Mouse (Mus musculus): ENCODE data around the gene Qtrt1. TPM values are rescaled to one million over a fixed set of nuclear protein-coding genes. Genes with fewer than 3 reads are reported as not detected.
"Not testable (repeated sequence)": the region's sequence is repeated elsewhere in the genome, so short reads cannot be mapped to it uniquely, and the experiment has no call there.

The Qtrt1 gene
- total RNA-seq, 4 experiments from 2014 or later = 7.4 to 9.3 (median 8.9) TPM

DNA sequence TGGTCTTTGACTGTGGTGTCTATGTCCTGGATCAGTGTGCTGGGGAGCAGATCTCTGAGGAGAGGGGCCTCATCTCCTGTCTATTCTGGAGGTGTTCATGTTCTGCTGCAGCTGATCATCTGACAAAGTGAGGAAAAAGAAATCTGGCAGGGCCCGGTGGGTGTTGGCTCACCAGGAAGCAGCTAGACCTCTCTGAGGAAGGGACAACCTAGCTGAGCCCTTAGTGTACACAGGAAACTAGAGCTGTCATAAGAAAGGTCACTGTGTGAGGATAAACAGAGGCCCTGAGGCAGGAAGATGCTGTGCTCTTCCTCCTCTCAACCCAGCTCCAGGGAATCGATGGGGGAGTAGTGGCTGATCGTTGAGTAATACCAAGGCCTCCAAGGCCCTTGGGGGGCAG lies 38.6 kb downstream of the Qtrt1 start:
- DNase-seq (ENCODE audit: low spot score) = no peak

DNA sequence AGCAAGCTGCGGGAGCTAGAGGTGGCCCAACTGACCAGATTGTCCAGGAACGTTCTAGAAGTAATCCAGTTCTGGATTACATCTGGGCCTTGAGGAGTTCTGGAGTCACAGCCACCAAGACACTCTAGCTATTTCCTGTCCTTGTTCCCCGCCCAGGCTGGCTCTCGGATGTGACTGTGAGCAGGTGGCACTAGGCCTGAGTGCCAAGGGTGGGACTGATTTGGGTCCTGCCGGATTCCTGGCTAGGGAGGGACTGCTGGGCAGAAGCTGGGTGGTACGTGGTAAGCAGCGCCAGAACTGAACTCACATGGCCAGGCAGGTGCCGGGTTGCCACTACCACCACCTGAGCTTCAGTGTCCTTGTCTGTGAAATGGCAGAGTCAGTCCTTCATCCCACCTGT lies 39.8 kb downstream of the Qtrt1 start:
- no peak for DNase-seq (ENCODE audit: low spot score)

DNA sequence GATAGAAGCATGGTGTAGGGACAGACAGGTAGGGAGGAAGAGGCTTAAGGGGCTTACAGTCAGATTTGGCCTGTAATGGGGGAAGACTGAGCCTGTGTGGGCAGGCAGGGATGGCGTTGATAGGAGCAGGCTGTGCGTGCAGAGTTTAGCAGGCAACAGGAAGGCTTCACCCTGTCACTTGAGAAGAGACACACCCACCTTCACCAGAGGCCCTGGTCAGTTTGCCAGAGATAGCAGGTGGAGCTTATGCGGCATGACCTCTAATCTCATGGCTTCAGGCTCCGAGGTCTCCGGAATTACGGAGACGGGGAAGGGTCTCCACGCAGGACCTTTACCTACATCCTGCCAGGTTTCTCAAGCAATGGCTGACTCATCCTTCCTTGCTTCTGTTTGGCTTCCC lies 40.2 kb downstream of the Qtrt1 start:
- no peak for DNase-seq (ENCODE audit: low spot score)

DNA sequence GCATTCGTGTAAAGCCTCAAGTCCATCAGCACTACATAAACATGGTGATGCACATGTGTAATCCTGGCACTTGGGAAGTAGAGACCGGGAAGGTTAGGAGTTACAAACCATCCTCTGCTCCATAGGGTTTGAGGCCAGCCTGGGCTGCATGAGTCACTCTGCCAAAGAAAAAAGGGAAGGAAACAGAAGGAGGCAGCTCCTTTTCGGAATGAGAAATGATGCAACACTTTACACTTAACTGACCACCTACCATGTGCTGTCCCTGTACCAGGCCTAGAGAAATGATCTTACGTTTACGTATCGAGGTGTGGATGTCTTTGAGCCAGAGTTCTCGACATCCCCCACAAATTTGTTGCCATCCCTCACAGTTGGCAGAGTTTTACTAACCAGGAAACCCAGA lies 41.4 kb downstream of the Qtrt1 start:
- no peak for DNase-seq (ENCODE audit: low spot score)

DNA sequence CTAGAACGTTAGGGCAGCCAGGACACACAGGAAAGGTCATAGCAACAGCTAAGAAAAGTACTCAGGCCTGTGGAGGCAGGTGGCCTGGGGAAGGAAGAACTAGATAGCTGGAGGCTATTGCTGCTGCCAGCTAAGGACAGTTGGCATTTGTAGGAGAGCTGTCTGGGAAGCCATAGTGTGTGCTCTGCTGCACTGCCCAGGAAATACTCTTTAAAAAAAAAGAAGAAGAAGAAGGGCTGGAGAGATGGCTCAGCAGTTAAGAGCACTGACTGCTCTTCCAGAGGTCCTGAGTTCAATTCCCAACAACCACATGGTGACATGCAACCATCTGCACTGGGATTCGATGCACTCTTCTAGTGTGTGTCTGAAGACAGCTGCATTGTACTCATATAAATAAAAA lies 41.8 kb downstream of the Qtrt1 start:
- DNase-seq (ENCODE audit: low spot score) = no peak

DNA sequence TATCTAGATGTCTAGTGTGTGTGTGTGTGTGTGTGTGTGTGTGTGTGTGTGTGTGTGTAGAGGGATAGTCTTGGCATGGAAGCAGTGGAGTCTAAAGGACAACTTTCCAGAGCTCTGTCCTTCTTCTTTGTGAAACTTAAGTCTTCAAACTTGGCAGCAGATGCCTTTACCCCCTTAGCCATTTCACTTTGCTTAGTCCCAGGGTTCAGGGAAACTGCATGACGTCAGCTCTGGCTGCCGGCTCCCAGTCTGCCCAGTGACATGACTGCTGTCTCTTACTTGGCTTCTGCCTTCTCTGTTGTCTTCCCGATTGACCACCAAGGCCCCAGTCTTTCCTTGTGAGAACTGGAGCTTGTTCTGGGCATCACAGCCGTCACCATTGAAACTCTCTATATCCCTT lies 42.9 kb downstream of the Qtrt1 start:
- no peak for DNase-seq (ENCODE audit: low spot score)

DNA sequence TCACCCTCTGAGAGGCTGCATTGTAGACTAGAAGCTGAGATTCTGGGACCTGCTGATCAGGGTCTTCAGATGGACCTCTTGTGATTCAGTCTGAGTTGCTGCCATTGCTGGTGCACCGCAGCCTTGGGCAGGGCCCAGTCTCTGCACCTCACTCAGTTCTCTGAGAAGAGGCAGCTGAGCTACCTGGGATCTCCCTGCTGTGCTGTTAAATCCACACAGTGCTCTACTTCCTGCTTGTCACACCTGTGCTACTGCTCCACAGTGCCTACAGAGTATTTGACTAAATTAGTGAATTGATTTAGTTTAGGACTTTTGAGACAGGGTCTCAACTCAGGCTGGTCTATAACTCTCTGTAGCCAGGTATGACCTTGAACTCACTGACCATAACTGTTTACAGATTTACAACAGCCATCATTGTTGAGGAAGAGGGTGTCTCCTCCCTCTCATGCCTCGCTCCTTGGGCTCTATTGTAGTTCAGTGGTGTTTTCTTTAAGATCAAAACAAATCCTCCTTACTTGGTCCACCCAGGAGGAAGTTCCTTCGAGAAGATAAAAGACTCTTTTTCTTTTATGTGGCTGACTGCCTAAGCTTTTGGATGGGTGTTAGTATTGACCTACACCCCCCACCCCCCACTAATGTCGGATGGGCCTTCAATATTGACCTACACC lies 43.6 kb downstream of the Qtrt1 start:
- DNase-seq (ENCODE audit: low spot score) = no peak

DNA sequence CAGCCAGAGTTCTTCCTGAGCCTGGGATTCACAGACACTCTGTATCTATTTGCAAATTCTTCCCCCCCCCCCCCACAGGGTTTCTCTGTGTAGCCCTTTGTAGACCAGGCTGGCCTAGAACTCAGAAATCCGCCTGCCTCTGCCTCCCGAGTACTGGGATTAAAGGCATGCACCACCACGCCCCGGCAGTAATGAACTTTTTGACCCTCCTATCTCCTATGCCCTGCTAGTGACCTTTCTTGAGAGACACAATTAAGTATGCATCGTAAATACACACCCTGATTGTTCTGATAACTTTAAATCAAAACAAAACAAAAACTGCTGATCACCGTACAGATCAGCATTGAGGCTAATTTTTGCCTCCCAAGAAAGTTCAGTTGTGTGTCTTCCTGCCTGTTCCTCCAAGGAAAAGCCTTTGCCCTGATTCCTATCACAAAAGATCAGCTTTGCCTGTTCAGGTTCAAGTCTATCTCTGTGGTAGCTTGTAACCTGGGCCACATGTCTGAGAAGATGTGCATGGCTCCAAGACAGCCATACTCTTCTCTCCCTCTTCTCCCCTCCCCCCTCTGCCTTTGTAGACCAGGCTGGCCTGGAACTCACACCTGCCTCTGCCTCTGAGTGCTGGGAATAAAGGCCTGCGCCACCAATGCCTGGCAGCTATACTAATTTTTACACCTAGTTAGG lies 44.8 kb downstream of the Qtrt1 start:
- no peak for DNase-seq (ENCODE audit: low spot score)

DNA sequence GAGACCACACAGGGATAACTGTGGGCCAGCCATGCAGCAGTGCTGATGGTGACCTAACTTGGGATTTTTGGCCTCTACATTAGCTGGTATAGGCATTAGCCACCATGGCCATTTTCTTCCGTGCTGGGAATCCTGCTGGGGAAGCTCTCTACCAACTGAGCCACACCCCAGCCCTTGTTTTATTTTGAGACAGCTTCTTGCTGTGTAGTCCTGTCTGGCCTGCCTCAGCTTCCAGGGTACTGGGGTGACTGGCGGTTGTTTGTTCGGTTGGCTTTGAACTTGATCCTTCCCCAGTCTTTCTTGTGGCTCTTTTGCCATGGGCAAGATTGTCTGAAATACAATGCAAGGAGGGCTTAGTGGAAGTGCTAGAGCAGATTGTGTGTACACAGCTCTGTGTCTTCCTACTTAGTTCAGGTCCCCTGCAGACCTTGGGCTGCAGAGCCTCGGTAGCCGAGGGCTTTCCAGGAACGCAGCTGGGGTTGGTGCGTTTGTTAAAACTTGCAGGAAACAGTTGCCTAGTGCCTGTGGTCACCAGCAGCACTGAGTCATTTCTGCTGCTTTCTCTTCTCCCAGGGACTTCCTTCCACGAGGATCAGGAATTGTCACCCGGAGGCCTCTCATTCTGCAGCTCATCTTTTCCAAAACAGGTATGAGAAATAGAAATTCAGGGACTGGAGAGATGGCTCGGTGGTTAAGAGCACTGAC lies 45.4 kb downstream of the Qtrt1 start:
- no peak for DNase-seq (ENCODE audit: low spot score)

DNA sequence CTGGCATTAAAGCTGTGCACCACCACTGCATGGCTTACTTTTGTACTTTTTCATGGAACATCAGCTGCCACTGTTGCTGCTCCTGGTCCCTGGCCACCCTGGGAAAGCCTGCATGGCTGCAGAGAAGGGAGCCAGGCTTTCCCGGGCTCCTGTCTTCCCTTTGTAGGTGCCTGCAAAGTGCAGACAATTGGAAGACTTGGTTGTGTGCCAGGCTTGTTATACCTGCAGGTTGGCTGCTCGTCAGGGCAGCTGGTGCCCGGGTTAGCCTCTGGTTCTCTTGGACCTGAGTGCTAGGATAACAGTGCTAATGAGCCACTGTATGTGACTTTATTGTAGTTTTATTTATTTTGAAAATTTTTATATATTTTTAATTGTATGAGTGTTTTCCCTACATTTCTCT lies 47.2 kb downstream of the Qtrt1 start:
- DNase-seq (ENCODE audit: low spot score) = no peak

DNA sequence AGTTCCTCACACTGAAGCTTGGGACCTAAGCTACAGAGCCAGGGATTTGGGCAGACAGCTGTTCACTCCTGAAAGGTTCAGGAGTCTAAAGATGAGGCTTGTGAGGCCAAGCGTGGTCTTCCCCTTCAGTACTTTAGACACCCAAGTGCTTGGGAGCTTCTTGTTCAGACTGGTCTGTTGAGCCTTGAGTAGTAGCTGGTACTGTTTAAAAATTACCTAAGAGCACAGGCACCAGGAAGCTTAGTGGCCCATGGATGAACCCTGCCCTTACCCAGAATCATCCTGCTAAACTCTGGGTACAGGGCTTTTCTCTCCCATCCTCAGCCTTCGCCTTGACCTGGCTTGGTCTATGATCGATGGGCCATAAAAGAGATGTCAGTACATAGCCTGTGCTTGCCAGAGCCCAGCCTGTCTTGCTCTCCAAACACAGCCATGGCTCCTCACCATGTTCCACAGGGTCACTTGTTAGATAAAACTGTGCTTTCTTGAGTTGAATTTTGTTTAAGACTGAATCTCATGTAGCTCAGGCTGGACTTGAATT lies 48.8 kb downstream of the Qtrt1 start:
- DNase-seq (ENCODE audit: low spot score) = no peak

DNA sequence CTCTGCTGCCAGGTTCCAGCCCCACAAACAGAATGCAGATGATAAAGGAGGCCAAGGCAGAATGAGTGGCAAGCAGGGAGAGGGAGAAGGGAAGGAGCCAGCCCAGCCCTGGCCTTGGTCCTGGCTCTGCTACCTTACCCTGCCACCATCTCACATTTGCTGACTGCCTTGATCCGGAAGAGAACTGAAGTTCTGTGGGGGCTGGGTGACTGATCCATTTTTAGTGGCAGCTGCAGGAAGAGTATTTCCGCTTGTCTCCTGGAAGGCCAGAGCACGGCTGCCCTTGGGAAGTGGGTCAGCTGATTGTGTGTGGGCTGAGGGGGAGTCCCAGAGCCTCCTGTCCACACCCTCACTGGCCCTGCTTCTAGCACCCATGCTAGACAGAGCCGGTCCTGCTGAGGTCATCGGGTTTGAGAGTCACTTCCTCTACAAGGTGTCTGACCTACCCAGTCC lies 51.5 kb downstream of the Qtrt1 start:
- DNase-seq (ENCODE audit: low spot score) = peak; percentile 88

DNA sequence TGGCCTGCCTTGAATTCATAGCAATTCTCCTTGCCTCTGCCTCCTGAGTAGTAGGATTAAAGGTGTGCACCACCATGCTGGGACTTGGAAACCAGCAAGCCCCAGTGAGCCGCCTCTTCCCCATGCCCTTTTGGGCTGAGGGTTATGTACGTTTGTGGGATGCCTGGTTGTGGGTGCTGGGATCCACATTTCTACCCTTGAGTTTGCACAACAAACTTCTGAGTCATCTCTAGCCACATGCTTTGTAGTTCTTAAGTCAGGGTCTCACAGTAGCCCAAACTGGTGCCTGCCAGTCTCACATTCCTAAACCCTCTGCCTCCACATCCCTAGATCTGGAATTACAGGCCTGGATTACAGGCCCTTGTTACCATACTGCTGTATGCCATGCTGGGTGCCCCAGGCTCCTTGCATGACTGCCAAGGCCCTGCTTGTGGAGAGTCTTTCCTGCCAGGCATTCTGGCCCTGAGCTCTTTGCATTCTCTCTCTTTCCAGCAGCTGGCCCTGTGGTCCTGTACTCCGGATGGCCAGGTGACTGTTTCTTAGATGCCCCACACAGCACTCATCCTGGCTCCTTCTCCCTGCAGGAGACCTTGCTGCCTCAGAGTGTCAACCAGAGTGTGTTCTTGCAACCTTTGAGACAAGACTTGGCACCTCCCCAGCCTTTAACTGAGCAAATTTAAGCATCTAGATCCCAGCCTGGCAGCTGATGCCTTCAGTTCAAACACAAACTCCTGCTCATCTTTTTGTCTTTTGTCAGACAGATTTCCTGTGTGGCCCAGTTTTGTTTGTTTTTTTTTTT lies 52.3 kb downstream of the Qtrt1 start:
- DNase-seq (ENCODE audit: low spot score) = no peak

DNA sequence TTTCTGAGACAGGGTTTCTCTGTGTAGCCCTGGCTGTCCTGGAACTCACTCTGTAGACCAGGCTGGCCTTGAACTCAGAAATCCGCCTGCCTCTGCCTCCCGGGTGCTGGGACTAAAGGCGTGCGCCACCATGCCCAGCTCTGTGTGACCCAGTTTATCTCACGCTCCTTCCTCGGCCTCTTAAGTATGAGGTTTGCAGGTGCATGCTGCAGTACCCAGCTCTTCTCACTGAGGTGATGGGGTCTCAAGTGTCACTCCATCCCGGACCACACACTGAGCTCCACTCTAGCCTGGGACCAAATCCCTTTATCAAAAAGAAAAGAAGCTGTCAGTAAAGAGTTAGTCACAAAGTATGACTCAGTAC lies 52.9 kb downstream of the Qtrt1 start:
- not testable (repeated sequence) for DNase-seq (ENCODE audit: low spot score)

DNA sequence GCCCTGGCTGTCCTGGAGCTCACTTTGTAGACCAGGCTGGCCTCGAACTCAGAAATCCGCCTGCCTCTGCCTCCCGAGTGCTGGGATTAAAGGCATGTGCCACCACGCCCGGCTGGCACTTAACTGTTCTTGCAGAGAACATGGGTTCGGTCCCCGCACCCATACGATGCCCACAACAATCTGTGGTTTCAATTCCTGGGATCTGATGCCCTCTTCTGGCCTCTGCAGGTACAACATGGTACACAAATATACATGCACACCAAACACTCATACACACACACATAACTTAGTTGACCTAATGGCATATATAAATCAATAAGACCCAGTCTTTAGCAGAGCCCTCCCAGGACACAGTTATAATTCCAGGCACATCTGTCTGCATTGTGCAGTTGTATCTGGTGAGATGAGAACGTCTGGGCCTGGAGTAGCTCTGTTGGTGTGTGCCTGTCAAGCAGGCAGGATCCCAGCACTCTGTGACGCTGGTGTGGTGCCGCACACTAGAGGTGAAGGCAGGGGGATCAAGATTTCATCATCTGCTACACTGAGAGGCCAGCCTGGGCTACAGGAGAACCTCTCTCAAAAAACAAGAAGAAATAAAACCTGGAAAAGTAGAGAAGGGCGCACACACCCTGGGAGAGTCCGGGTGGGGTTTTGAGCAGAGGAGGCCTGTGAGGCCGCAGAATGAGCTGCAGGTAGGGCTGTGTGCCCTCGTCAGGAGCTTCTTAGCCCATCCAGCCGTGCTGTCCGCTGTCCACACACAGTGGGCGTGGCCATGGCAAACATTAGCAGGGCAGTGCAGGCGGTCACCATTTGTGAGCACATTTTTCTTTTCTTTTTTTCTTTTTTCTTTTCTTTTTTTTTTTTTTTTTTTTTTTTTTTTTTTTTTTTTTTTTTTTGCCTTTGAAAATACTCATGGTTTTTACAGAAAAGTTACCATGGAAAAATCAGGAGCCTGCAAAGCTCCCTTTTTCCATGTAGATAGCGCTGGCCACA lies 57.7 kb downstream of the Qtrt1 start:
- peak; percentile 71 for DNase-seq (ENCODE audit: low spot score)

Other genes with a start within 250 kb of the Qtrt1 start
- 10 to 100 TPM; 48.5 to 75.4 (median 62.1) TPM for gene Pde4a, start 246.1 kb upstream of the Qtrt1 start, total RNA-seq (2022)
- gene Keap1, start 172.5 kb upstream of the Qtrt1 start, total RNA-seq (2022) = 10 to 100 TPM; 43.6 to 52.1 (median 45.5) TPM
- gene S1pr5, start 163.4 kb upstream of the Qtrt1 start, total RNA-seq (2022) = 1 to 10 TPM; 1.6 to 1.9 (median 1.8) TPM
- gene Atg4d, start 146.5 kb upstream of the Qtrt1 start, total RNA-seq (2022) = 100 to 1,000 TPM in 1 of 4 experiments, 10 to 100 TPM in 3; 87.0 to 105 (median 93.5) TPM
- gene Kri1, start 123.9 kb upstream of the Qtrt1 start, total RNA-seq (2022) = 10 to 100 TPM; 16.2 to 18.3 (median 17.3) TPM
- gene Cdkn2d, start 120.4 kb upstream of the Qtrt1 start, total RNA-seq (2022) = 10 to 100 TPM; 15.1 to 17.7 (median 16.7) TPM
- gene Ap1m2, start 99.5 kb upstream of the Qtrt1 start, total RNA-seq (2022) = not detected
- gene Slc44a2, start 91.1 kb upstream of the Qtrt1 start, total RNA-seq (2022) = 100 to 1,000 TPM in 1 of 4 experiments, 10 to 100 TPM in 3; 90.2 to 124 (median 94.3) TPM
- gene Ilf3, start 44.0 kb upstream of the Qtrt1 start, total RNA-seq (2022) = 10 to 100 TPM; 28.2 to 31.4 (median 29.8) TPM
- 10 to 100 TPM; 60.3 to 71.0 (median 61.2) TPM for gene Dnm2, start 13.1 kb downstream of the Qtrt1 start, total RNA-seq (2022)
- 10 to 100 TPM; 46.5 to 51.3 (median 48.9) TPM for gene Tmed1, start 98.4 kb downstream of the Qtrt1 start, total RNA-seq (2022)
- 1 to 10 TPM in 1 of 4 experiments, under 1 TPM in 3; 0.37 to 2.2 (median 0.63) TPM for gene AB124611, start 114.3 kb downstream of the Qtrt1 start, total RNA-seq (2022)
- gene Carm1, start 135.1 kb downstream of the Qtrt1 start, total RNA-seq (2022) = 10 to 100 TPM; 70.9 to 75.8 (median 73.3) TPM
- gene Timm29, start 180.9 kb downstream of the Qtrt1 start, total RNA-seq (2022) = 10 to 100 TPM; 61.0 to 67.1 (median 66.5) TPM
- 1 to 10 TPM; 7.3 to 8.6 (median 7.9) TPM for gene Yipf2, start 181.0 kb downstream of the Qtrt1 start, total RNA-seq (2022)
- gene Smarca4, start 204.3 kb downstream of the Qtrt1 start, total RNA-seq (2022) = 10 to 100 TPM; 47.2 to 49.8 (median 49.3) TPM